Mouse (Mus musculus) megakaryocyte progenitor cell, adult 5-6 weeks (primary cell): ENCODE measurements around the gene Dram2. TPM values are rescaled to one million over a fixed set of nuclear protein-coding genes. Genes with fewer than 3 reads are reported as not detected.

Experiments used
- total RNA-seq, 2 experiments: library from RNA; stranded (forward) in 1 of 2; stranded (reverse) in 1 of 2; fragments of 157-497, 149-512 nt in 1 of 2; fragments of 200-1000 nt in 1 of 2; gene quantifications; 2 replicates each; pipeline versions ENCODE4 v1.2.3 to v1.2.4; 2015 to 2017

Gene Dram2
- total RNA-seq, 2 experiments from 2014 or later, result 24.1 to 37.4 TPM

Other genes with a start within 250 kb of the Dram2 start
- gene Chil6, start 141.6 kb upstream of the Dram2 start, total RNA-seq (2015), result not detected in 2 replicates
- gene Chil6, start 141.6 kb upstream of the Dram2 start, total RNA-seq (2017), result not detected in 2 replicates
- 20.4 and 20.6 TPM in 2 replicates for gene Dennd2d, start 65.4 kb upstream of the Dram2 start, total RNA-seq (2015)
- gene Dennd2d, start 65.4 kb upstream of the Dram2 start, total RNA-seq (2017), result 14.2 and 23.0 TPM in 2 replicates
- 44.5 and 51.7 TPM in 2 replicates for gene Cept1, start within 50 bp of the Dram2 start, total RNA-seq (2015)
- 95.2 and 100 TPM in 2 replicates for gene Cept1, start within 50 bp of the Dram2 start, total RNA-seq (2017)
- gene Lrif1, start 137.2 kb downstream of the Dram2 start, total RNA-seq (2015), result 44.0 and 56.5 TPM in 2 replicates
- gene Lrif1, start 137.2 kb downstream of the Dram2 start, total RNA-seq (2017), result 27.9 and 35.1 TPM in 2 replicates
- 251 and 299 TPM in 2 replicates for gene Cd53, start 242.4 kb downstream of the Dram2 start, total RNA-seq (2015)
- 245 and 306 TPM in 2 replicates for gene Cd53, start 242.4 kb downstream of the Dram2 start, total RNA-seq (2017)